Mouse (Mus musculus) embryo, embryonic 10 days (tissue): ENCODE results near the gene Cfap221.

Experiments used
- DNase-seq: peaks from one replicate; pipeline ENCODE4 v3.0.0-alpha.2; 2015; ENCODE audit warnings: low spot score

Cfap221 gene

GRCm38 (mm10) chr1:119902551-119903230, 94.3 kb downstream of the Cfap221 start:
- DNase-seq, result peak; percentile 23

GRCm38 (mm10) chr1:119899195-119900123, 97.6 kb downstream of the Cfap221 start:
- DNase-seq, result no peak

GRCm38 (mm10) chr1:119894936-119895335, 102.1 kb downstream of the Cfap221 start:
- peak; percentile 65 for DNase-seq

- DNase-seq, result no peak
Measured at GRCm38 (mm10) chr1:119893600-119893999, 103.4 kb downstream of the Cfap221 start.

GRCm38 (mm10) chr1:119892933-119893332, 104.1 kb downstream of the Cfap221 start:
- no peak for DNase-seq

GRCm38 (mm10) chr1:119891865-119892264, 105.2 kb downstream of the Cfap221 start:
- no peak for DNase-seq

GRCm38 (mm10) chr1:119891149-119891548, 105.9 kb downstream of the Cfap221 start:
- no peak for DNase-seq

GRCm38 (mm10) chr1:119889347-119889746, 107.7 kb downstream of the Cfap221 start:
- no peak for DNase-seq

- no peak for DNase-seq
Measured at GRCm38 (mm10) chr1:119886320-119886719, 110.7 kb downstream of the Cfap221 start.

GRCm38 (mm10) chr1:119884272-119884671, 112.8 kb downstream of the Cfap221 start:
- no peak for DNase-seq

GRCm38 (mm10) chr1:119878909-119879308, 118.1 kb downstream of the Cfap221 start:
- DNase-seq, result no peak

GRCm38 (mm10) chr1:119877469-119877868, 119.6 kb downstream of the Cfap221 start:
- DNase-seq, result no peak
